Mouse (Mus musculus): ENCODE measurements around the gene Gm3696.
A peak's percentile ranks its signal among the peaks of the same experiment; 100 is the strongest.
"Not testable (repeated sequence)": the region's sequence is repeated elsewhere in the genome, so short reads cannot be mapped to it uniquely, and the experiment has no call there.

The Gm3696 gene

GRCm38 (mm10) chr14:7100521-7100920 is at the start of gene Gm3696:
Gene Gm3696 (minus strand): TSS chr14:7100621.
- not testable (repeated sequence) for DNase-seq (ENCODE audit: low spot score)

GRCm38 (mm10) chr14:7125312-7125711 is 24.9 kb upstream of the Gm3696 start, which contains the start of gene Gm6676:
Gene Gm6676 (minus strand): TSS chr14:7125412.
- DNase-seq (ENCODE audit: low spot score): not testable (repeated sequence)

- DNase-seq (ENCODE audit: low spot score): peak; percentile 5
These were observed 4.8 kb upstream of the Gm3696 start for GRCm38 (mm10) chr14:7105124-7105802.

- DNase-seq (ENCODE audit: low spot score): not testable (repeated sequence)
These were observed 55.6 kb downstream of the Gm3696 start, which contains the start of gene Gm3685 for GRCm38 (mm10) chr14:7044870-7045269. Gene Gm3685 (minus strand): TSS chr14:7044970.
